Mouse (Mus musculus) liver, embryonic 14.5 days (tissue): ENCODE results near the gene Clba1.

Experiments
- CTCF ChIP-seq: IDR thresholded peaks from 2 replicates; pipeline ENCODE4 v1.5.1; 2016; ENCODE audit warnings: antibody characterized with exemption, low read depth, control low read depth
- EP300 ChIP-seq: IDR thresholded peaks from 2 replicates; pipeline ENCODE4 v1.6.1; 2016; ENCODE audit warnings: antibody characterized with exemption, low read depth

GRCm38 (mm10) chr12:112764141-112764540 lies 44.6 kb upstream of the Clba1 start:
- TF ChIP-seq CTCF (no peak), EP300 (no peak)
